Mouse (Mus musculus) liver, adult 2 months (tissue): Measurements from ENCODE around the gene Bglap3.
"Not testable (repeated sequence)": the region's sequence is repeated elsewhere in the genome, so short reads cannot be mapped to it uniquely, and the experiment has no call there.

Experiments used
- CTCF ChIP-seq: fragments of 200-500 bp; IDR thresholded peaks from 2 replicates; pipeline ENCODE4 v1.5.1; 2011; ENCODE audit warnings: low read depth, low read length, control low read depth
- POLR2A ChIP-seq: fragments of 200-500 bp; IDR thresholded peaks from 2 replicates; pipeline ENCODE4 v1.6.1; 2011; ENCODE audit warnings: low read length, control low read depth; ENCODE audit not compliant: insufficient read depth; ENCODE audit errors: extremely low read depth

- TF ChIP-seq POLR2A, CTCF: not testable (repeated sequence)
Measured at GRCm38 (mm10) chr3:88375750-88376626, 3.4 kb upstream of the Bglap3 start.
